In the genomic region with DNA sequence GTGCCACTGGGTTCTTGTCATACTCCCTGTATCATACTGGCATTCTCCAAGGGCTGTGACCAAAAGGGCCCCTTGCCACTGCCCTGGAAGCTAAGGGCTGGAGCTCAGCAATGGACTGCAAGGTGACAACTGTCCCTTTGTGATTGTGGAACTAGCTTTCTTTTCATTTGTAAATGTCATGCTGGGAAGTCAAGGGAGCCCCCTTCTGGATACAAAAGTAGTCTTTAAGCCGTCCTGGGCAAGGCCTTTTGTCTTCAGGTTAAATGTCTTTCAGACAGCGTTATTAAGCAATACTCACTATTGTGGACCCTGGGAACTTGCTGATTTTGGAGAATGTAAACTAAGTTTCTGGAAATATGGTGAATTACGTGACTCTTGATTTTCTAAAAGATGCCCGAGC, we compare ENCODE assay signal across 16 mouse cellular contexts. TPM values are rescaled to one million over a fixed set of nuclear protein-coding genes. Genes with fewer than 3 reads are reported as not detected.
A peak's percentile ranks its signal among the peaks of the same experiment; 100 is the strongest.
DNase-seq lines count a peak whose midpoint lies in the region; ATAC-seq and TF ChIP-seq lines count a peak whose summit lies in the region.
"Had no signal": no experiment of that assay in that cellular context is flagged by ENCODE, and none has a peak within 500 bp of the region (broad histone marks: within the 10 kb centered on the region; RNA-seq: fewer than 3 reads in every experiment).

No protein-coding gene starts in this region.

- TF ChIP-seq EP300 in lung, postnatal 0 days (IDR thresholded peaks at IDR 0.05), result no peak

- no peak overlapping the region for H3K4me2 ChIP-seq in hindbrain, embryonic 12.5 days (replicated peaks)
- no peak overlapping the region for H3K4me2 ChIP-seq in lung, postnatal 0 days (replicated peaks; ENCODE audit: low read depth, low read length)
- peak overlapping the region; percentile 59; the same call in 1 of the 2 replicates for H3K4me2 ChIP-seq in hindbrain, postnatal 0 days (ENCODE audit: low read depth, low read length)

- peak; percentile 21 for TF ChIP-seq CTCF in lung, postnatal 0 days (IDR thresholded peaks at IDR 0.05)
- TF ChIP-seq CTCF in hindbrain, postnatal 0 days (IDR thresholded peaks at IDR 0.05; ENCODE audit: low read depth), result peak; percentile 28

- peak overlapping the region; percentile 44 for H3K4me3 ChIP-seq in hindbrain, embryonic 10.5 days
- no peak overlapping the region for H3K4me3 ChIP-seq in hindbrain, embryonic 12.5 days
- no peak overlapping the region for H3K4me3 ChIP-seq in lung, postnatal 0 days (ENCODE audit: low read depth, low read length)
- H3K4me3 ChIP-seq in ES-E14 (ENCODE audit: insufficient read depth in 1 of 2, low read depth in 1 of 2, low read length in 2 of 2, poor library complexity in 1 of 2, severe bottlenecking in 1 of 2), result no peak overlapping the region
- H3K4me3 ChIP-seq in hindbrain, postnatal 0 days (ENCODE audit: low read length), result no peak overlapping the region

- DNase-seq in hindbrain, embryonic 10.5 days (ENCODE audit: low spot score), result peak; percentile 34
- no peak for DNase-seq in lung, postnatal 0 days (ENCODE audit: low spot score)
- DNase-seq in lung, postnatal 10 days, result no peak
- DNase-seq in ES-E14 (ENCODE audit: low read depth, low spot score), result peak; percentile 20
- peak; percentile 39 for DNase-seq in hindbrain, postnatal 0 days (ENCODE audit: low spot score)
- DNase-seq in T-cell, adult 2 months (ENCODE audit: low spot score), result no peak
- DNase-seq in left cerebral cortex, postnatal 36 days (ENCODE audit: low spot score in 2 of 2), result no peak
- DNase-seq: cerebellum, adult 2 months; gastrocnemius, postnatal 10 days; kidney, adult 11 months had no signal

- intact Hi-C loops in left cerebral cortex, postnatal 36 days (cut with DNase I), result loop anchor here (2.0 to 5.0 kb wide), 4 partner anchors 186 to 336 kb away; no protein-coding TSS in a partner anchor

- no peaks in the 10 kb centered on the region for H3K36me3 ChIP-seq in hindbrain, embryonic 10.5 days
- H3K36me3 ChIP-seq in hindbrain, embryonic 12.5 days, result no peaks in the 10 kb centered on the region
- H3K36me3 ChIP-seq in lung, postnatal 0 days (ENCODE audit: insufficient read depth, low read length), result no peaks in the 10 kb centered on the region
- no peaks in the 10 kb centered on the region for H3K36me3 ChIP-seq in ES-E14 (ENCODE audit: control insufficient read depth, insufficient read depth, low read length, poor library complexity, severe bottlenecking)
- H3K36me3 ChIP-seq in hindbrain, postnatal 0 days (ENCODE audit: insufficient read depth, low read length), result no peaks in the 10 kb centered on the region
- H3K36me3 ChIP-seq: heart, embryonic 10.5 days had no signal

- H3K4me1 ChIP-seq in hindbrain, embryonic 10.5 days (replicated peaks), result peaks cover 32% of the 10 kb centered on the region
- peaks cover 20% of the 10 kb centered on the region for H3K4me1 ChIP-seq in hindbrain, embryonic 12.5 days
- H3K4me1 ChIP-seq in lung, postnatal 0 days (ENCODE audit: insufficient read depth, low read depth, low read length), result 0 out of 2 replicates have a peak, but pooled peaks cover 3% of the 10 kb centered on the region
- H3K4me1 ChIP-seq in ES-E14 (ENCODE audit: control insufficient read depth in 2 of 2, insufficient read depth in 2 of 2, low read length in 2 of 2, poor library complexity in 1 of 2), result peaks cover 4 to 13% of the 10 kb centered on the region in 2 experiments
- H3K4me1 ChIP-seq in hindbrain, postnatal 0 days (ENCODE audit: insufficient read depth, low read length), result no peaks in the 10 kb centered on the region

- 7% methylated on average over 4 of the region's 4 CpGs for WGBS in hindbrain, embryonic 10.5 days
- 10% methylated on average over 4 of the region's 4 CpGs for WGBS in hindbrain, embryonic 12.5 days
- 23% methylated on average over 4 of the region's 4 CpGs for WGBS in lung, postnatal 0 days
- WGBS in hindbrain, postnatal 0 days, result 14% methylated on average over 4 of the region's 4 CpGs

- no peaks in the 10 kb centered on the region for H3K9me3 ChIP-seq in hindbrain, embryonic 10.5 days
- H3K9me3 ChIP-seq in hindbrain, embryonic 12.5 days (replicated peaks), result no peaks in the 10 kb centered on the region
- no peaks in the 10 kb centered on the region for H3K9me3 ChIP-seq in lung, postnatal 0 days (ENCODE audit: low read length)
- no peaks in the 10 kb centered on the region for H3K9me3 ChIP-seq in ES-E14 (ENCODE audit: control insufficient read depth, insufficient read depth, low read depth, low read length)
- H3K9me3 ChIP-seq in hindbrain, postnatal 0 days (ENCODE audit: low read length), result no peaks in the 10 kb centered on the region
- H3K9me3 ChIP-seq: heart, embryonic 10.5 days had no signal

- ATAC-seq in hindbrain, embryonic 12.5 days (ENCODE audit: low FRiP score), result no peak
- no peak for ATAC-seq in lung, postnatal 0 days
- no peak for ATAC-seq in hindbrain, postnatal 0 days

- H3K27ac ChIP-seq in hindbrain, embryonic 10.5 days, result no peak overlapping the region
- no peak overlapping the region for H3K27ac ChIP-seq in hindbrain, embryonic 12.5 days
- no peak overlapping the region for H3K27ac ChIP-seq in lung, postnatal 0 days (ENCODE audit: low read length)
- no peak overlapping the region for H3K27ac ChIP-seq in ES-E14 (ENCODE audit: insufficient read depth, low read depth, low read length, poor library complexity, severe bottlenecking)
- H3K27ac ChIP-seq in hindbrain, postnatal 0 days, result no peak overlapping the region

- peaks cover 54% of the 10 kb centered on the region for H3K27me3 ChIP-seq in hindbrain, embryonic 10.5 days (ENCODE audit: insufficient read depth, poor library complexity, severe bottlenecking)
- peaks cover 32% of the 10 kb centered on the region for H3K27me3 ChIP-seq in hindbrain, embryonic 12.5 days
- H3K27me3 ChIP-seq in lung, postnatal 0 days (replicated peaks; ENCODE audit: insufficient read depth, low read length), result peaks cover 13% of the 10 kb centered on the region
- peaks cover 25% of the 10 kb centered on the region for H3K27me3 ChIP-seq in hindbrain, postnatal 0 days (ENCODE audit: insufficient read depth, low read length)

- no peak overlapping the region for H3K9ac ChIP-seq in hindbrain, embryonic 12.5 days
- no peak overlapping the region for H3K9ac ChIP-seq in lung, postnatal 0 days (replicated peaks; ENCODE audit: low read depth)
- H3K9ac ChIP-seq in ES-E14 (ENCODE audit: insufficient read depth, low read depth, low read length, poor library complexity, severe bottlenecking), result no peak overlapping the region
- no peak overlapping the region for H3K9ac ChIP-seq in hindbrain, postnatal 0 days (replicated peaks; ENCODE audit: low read length)

- in situ Hi-C loops in ES-E14 (cut with MboI; ENCODE audit: low sequenced_read_pairs in 2 of 2, unreplicated experiment in 2 of 2), result loop anchor here (10.0 to 25.0 kb wide), 3 partner anchors 291 to 339 kb away; no protein-coding TSS in a partner anchor

TF ChIP-seq in ES-E14, 5 proteins besides CTCF, POLR2A, EP300 and RAD21:
- TF ChIP-seq MAFK (IDR thresholded peaks at IDR 0.05; ENCODE audit: insufficient read depth, low read depth, low read length), result no peak
- TF ChIP-seq HCFC1 (IDR thresholded peaks at IDR 0.05; ENCODE audit: borderline replicate concordance, insufficient read depth, low read length), result no peak
- TF ChIP-seq CHD2 (IDR thresholded peaks at IDR 0.05; ENCODE audit: low read depth, low read length), result no peak
- TF ChIP-seq ZNF384 (IDR thresholded peaks at IDR 0.05; ENCODE audit: low read depth, low read length), result no peak
- TF ChIP-seq ZC3H11A (IDR thresholded peaks at IDR 0.05; ENCODE audit: borderline replicate concordance, low read depth, low read length), result no peak
TF ChIP-seq in ES-E14: peak in this region for 0.

RNA-seq across cellular contexts. Expression of a gene that starts 4.3 kb away (rescaled TPM):
- 5.9 and 7.1 TPM in 2 replicates for polyA plus RNA-seq in hindbrain, embryonic 10.5 days (2016; fragmentation: Nextera tagmentation; extraction: Ambion mirVana)
- polyA plus RNA-seq in hindbrain, embryonic 12.5 days (2016; fragmentation: Nextera tagmentation; extraction: Ambion mirVana), result 2.1 and 3.4 TPM in 2 replicates
- not detected in 2 replicates for polyA plus RNA-seq in lung, postnatal 0 days (2015; fragmentation: Nextera tagmentation; extraction: Ambion mirVana)
- total RNA-seq in ES-E14 (2012; rRNA removed), result 1.0 and 7.9 TPM in 2 replicates
- 0.16 and 0.40 TPM in 2 replicates for total RNA-seq in hindbrain, postnatal 0 days (2014; rRNA removed)
- polyA plus RNA-seq in hindbrain, postnatal 0 days (2015; fragmentation: Nextera tagmentation; extraction: Ambion mirVana), result 0.25 and 0.39 TPM in 2 replicates
- not detected for total RNA-seq in left cerebral cortex, postnatal 36 days (2021)
- total RNA-seq: heart, postnatal 25 days; liver, adult 2 months had no signal
- polyA plus RNA-seq: C2C12; cortical plate, adult 2 months; liver, adult 2 months had no signal

Comparison
In these comparisons a context has a peak if more than half of its experiments do, and no peak if none do; other contexts are left out.
1. DNase-seq: peak in hindbrain, embryonic 10.5 days (single experiment), ES-E14 (single experiment) and hindbrain, postnatal 0 days (single experiment); none in lung, postnatal 0 days (single experiment), lung, postnatal 10 days (single experiment), T-cell, adult 2 months (single experiment) and left cerebral cortex, postnatal 36 days (0 of 2).